Mouse (Mus musculus) liver, adult 2 months (tissue): ENCODE measurements at regions not wholly inside any gene's neighbourhood (a gene's known extent, or its start where the extent isn't known, plus 50 kb on each side); places are given as distances from the start of the nearest gene placed in this dataset.

Experiments
- CTCF ChIP-seq: fragments of 200-500 bp; IDR thresholded peaks from 2 replicates; pipeline ENCODE4 v1.5.1; 2011; ENCODE audit warnings: low read depth, low read length, control low read depth
- POLR2A ChIP-seq: fragments of 200-500 bp; IDR thresholded peaks from 2 replicates; pipeline ENCODE4 v1.6.1; 2011; ENCODE audit warnings: low read length, control low read depth; ENCODE audit not compliant: insufficient read depth; ENCODE audit errors: extremely low read depth

- TF ChIP-seq CTCF (no peak), POLR2A (no peak)
Measured at GRCm38 (mm10) chr15:44112328-44112944, 3978.3 kb downstream of the 9330182O14Rik start.
